Mouse (Mus musculus) lung, postnatal 0 days (tissue): ENCODE data around the gene Med12l. TPM values are rescaled to one million over a fixed set of nuclear protein-coding genes. Genes with fewer than 3 reads are reported as not detected.

Experiments used
- ATAC-seq: fragments of 200-750 bp; cut with Nextera tagmentation; 2 replicates; pipeline ENCODE4 v1.8.0; 2017; ENCODE audit warnings: moderate library complexity
- DNase-seq: peaks from one replicate; pipeline ENCODE4 v3.0.0-alpha.2; 2016; ENCODE audit warnings: low spot score
- H3K27ac ChIP-seq: fragments of 300-500 bp; sonication (generic); 2 replicates; pipeline ENCODE4 v1.5.1; 2014; ENCODE audit warnings: antibody characterized with exemption, mild to moderate bottlenecking, low read length, mixed read lengths
- H3K27me3 ChIP-seq: fragments of 300-500 bp; sonication (generic); replicated peaks from 2 replicates; pipeline ENCODE4 v1.6.1; 2014; ENCODE audit warnings: low read length, mixed read lengths; ENCODE audit not compliant: insufficient read depth
- H3K36me3 ChIP-seq: fragments of 300-500 bp; sonication (generic); 2 replicates; pipeline ENCODE4 v1.6.1; 2014; ENCODE audit warnings: low read length, mixed read lengths; ENCODE audit not compliant: insufficient read depth
- H3K4me1 ChIP-seq: fragments of 300-500 bp; sonication (generic); 2 replicates; pipeline ENCODE4 v1.6.1; 2014; ENCODE audit warnings: antibody characterized with exemption, low read depth, low read length, mixed read lengths; ENCODE audit not compliant: insufficient read depth
- H3K4me2 ChIP-seq: fragments of 300-500 bp; sonication (generic); replicated peaks from 2 replicates; pipeline ENCODE4 v1.6.1; 2014; ENCODE audit warnings: low read depth, mild to moderate bottlenecking, low read length, moderate library complexity, mixed read lengths
- H3K4me3 ChIP-seq: fragments of 300-500 bp; sonication (generic); 2 replicates; pipeline ENCODE4 v1.5.1; 2014; ENCODE audit warnings: low read depth, low read length
- H3K9ac ChIP-seq: fragments of 300-500 bp; sonication (generic); replicated peaks from 2 replicates; pipeline ENCODE4 v1.6.1; 2014; ENCODE audit warnings: low read depth, mild to moderate bottlenecking
- H3K9me3 ChIP-seq: fragments of 300-500 bp; sonication (generic); 2 replicates; pipeline ENCODE4 v1.6.1; 2016; ENCODE audit warnings: low read length, mixed read lengths
- CTCF ChIP-seq: IDR thresholded peaks from 2 replicates; pipeline ENCODE4 v1.5.1; 2016; ENCODE audit warnings: antibody characterized with exemption, mild to moderate bottlenecking
- EP300 ChIP-seq: IDR thresholded peaks from 2 replicates; pipeline ENCODE4 v1.6.1; 2016; ENCODE audit warnings: antibody characterized with exemption, mild to moderate bottlenecking, control low read depth
- WGBS: fragments of 180-500 bp; shearing (Covaris S2); extraction: QIAGEN DNeasy Blood & Tissue Kit; methylation state at CpG from one replicate; pipeline ENCODE4 v1.1.7; 2014; 5-methylcytosine and 5-hydroxymethylcytosine counted together
- polyA plus RNA-seq: library from polyadenylated mRNA; unstranded; fragments of >200 nt; fragmentation: Nextera tagmentation; extraction: Ambion mirVana; gene quantifications from 2 replicates; pipeline ENCODE4 v1.2.1, GENCODE M21; 2015

Med12l gene
- polyA plus RNA-seq, 1 experiment from 2014 or later = 0.27 TPM

DNA sequence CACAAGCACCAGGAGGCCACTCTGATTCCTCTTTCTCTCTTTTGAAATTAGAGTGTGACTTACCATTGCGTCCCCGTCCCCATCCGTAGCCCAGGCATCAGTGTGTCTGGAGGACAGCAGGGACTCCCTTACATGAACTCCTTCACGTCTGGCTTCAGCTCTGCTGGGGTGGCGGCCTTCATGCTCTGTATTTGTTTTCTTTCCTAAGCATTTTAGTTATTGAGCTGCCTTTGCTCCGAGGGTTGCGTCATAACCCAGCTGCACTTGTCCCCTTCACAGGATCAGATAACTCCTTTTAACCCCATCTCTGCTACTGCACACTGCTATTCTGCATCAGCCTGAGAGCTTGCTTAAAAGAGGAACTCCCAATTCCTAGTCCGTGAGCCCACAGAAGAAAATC lies 124.8 kb downstream of the Med12l start:
- ATAC-seq = peak; percentile 54
- Histone ChIP-seq H3K4me1 (0 out of 2 replicates have a peak, but pooled peaks cover 3% of the 10 kb centered on the region), H3K4me2 (peak overlapping the region; percentile 37; the same call in 1 of the 2 replicates), H3K36me3 (no peaks in the 10 kb centered on the region), H3K27me3 (no peaks in the 10 kb centered on the region), H3K9ac (no peak overlapping the region), H3K4me3 (peak overlapping the region; percentile 9; the same call in 1 of the 2 replicates), H3K9me3 (no peaks in the 10 kb centered on the region), H3K27ac (peak overlapping the region; percentile 48)
- TF ChIP-seq CTCF (no peak), EP300 (no peak)
- DNase-seq = peak; percentile 59
- WGBS = 27% methylated on average over 8 of the region's 8 CpGs

DNA sequence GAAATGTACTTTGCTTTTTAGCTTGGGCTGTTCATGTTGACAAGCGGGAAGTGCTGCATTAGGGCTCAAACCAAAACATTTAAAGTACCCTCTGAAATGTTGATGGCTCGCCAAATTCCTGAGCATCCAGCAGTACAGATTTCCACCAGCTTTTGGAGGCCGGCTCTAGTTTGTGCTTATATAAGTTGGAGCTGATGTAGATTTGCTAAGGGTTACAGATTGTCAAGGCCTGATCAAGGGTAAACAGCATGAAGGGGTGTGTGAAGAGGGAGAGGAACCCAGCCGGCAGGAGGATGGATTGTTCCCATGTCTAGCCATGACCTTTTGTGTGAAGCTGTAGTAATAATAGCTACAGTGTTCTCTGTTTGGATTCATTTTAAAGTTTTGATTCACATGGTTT lies 125.5 kb downstream of the Med12l start:
- TF ChIP-seq CTCF (no peak), EP300 (no peak)
- no peak overlapping the region for H3K4me3 ChIP-seq
- ATAC-seq (peak; percentile 75), DNase-seq (peak; percentile 29)
- H3K9me3 ChIP-seq = no peaks in the 10 kb centered on the region
- no peak overlapping the region for H3K9ac ChIP-seq
- no peaks in the 10 kb centered on the region for H3K36me3 ChIP-seq
- no peaks in the 10 kb centered on the region for H3K27me3 ChIP-seq
- 0 out of 2 replicates have a peak overlapping the region, but pooled peaks have one; percentile 37 for H3K4me2 ChIP-seq
- no peak overlapping the region for H3K27ac ChIP-seq
- WGBS = 23% methylated on average over 4 of the region's 4 CpGs
- H3K4me1 ChIP-seq = 0 out of 2 replicates have a peak, but pooled peaks cover 3% of the 10 kb centered on the region

DNA sequence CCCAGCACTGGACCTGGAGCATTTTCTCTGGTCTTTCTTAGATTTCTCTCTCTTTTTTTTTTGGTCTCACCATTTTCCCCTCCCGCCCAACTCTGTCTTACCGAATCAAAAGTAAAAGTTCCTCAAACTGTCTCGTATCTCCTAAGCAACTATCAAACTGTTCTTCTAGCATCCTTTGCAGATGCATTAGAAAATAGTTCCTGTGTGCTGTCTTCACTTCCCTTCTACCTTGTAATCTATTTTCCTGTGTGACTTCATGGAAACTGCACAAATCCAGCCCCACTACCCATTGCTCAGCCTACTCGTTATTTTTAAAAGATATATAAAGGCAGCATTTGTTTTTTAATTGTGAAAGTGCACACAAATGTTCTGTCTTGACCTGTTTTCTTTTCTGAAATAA lies 126.3 kb downstream of the Med12l start:
- ATAC-seq (no peak), DNase-seq (no peak)
- Histone ChIP-seq H3K4me2 (no peak overlapping the region), H3K9me3 (no peaks in the 10 kb centered on the region), H3K36me3 (no peaks in the 10 kb centered on the region), H3K4me3 (no peak overlapping the region), H3K9ac (no peak overlapping the region), H3K4me1 (0 out of 2 replicates have a peak, but pooled peaks cover 3% of the 10 kb centered on the region), H3K27ac (no peak overlapping the region), H3K27me3 (no peaks in the 10 kb centered on the region)
- WGBS = 82% methylated on average over 4 of the region's 4 CpGs
- TF ChIP-seq CTCF = no peak
- TF ChIP-seq EP300 = no peak

DNA sequence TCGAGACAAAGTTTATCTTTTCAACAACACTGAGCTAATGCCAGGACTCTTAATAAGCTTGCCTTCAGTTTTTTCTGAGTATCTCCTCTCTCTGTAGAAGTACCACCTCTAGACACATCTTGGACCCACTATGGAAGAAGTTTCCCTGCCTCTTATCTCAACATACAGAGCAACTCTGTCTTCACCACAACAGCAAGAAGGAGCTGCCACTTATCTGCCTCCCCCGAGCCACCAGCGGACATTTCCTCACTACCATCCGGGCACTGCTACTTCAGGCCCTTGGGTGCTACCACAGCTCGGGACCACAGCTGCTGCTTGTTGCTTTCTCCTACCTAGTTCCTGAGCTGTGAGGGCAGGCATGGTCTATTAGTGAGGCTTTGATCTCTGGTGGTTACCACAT lies 127.6 kb downstream of the Med12l start:
- Histone ChIP-seq H3K4me3 (no peak overlapping the region), H3K36me3 (no peaks in the 10 kb centered on the region), H3K9me3 (no peaks in the 10 kb centered on the region), H3K27me3 (no peaks in the 10 kb centered on the region), H3K4me1 (0 out of 2 replicates have a peak, but pooled peaks cover 3% of the 10 kb centered on the region), H3K9ac (no peak overlapping the region), H3K27ac (no peak overlapping the region), H3K4me2 (no peak overlapping the region)
- DNase-seq = no peak
- ATAC-seq = no peak
- WGBS = 39% methylated on average over 5 of the region's 5 CpGs
- TF ChIP-seq EP300 = no peak
- no peak for TF ChIP-seq CTCF

DNA sequence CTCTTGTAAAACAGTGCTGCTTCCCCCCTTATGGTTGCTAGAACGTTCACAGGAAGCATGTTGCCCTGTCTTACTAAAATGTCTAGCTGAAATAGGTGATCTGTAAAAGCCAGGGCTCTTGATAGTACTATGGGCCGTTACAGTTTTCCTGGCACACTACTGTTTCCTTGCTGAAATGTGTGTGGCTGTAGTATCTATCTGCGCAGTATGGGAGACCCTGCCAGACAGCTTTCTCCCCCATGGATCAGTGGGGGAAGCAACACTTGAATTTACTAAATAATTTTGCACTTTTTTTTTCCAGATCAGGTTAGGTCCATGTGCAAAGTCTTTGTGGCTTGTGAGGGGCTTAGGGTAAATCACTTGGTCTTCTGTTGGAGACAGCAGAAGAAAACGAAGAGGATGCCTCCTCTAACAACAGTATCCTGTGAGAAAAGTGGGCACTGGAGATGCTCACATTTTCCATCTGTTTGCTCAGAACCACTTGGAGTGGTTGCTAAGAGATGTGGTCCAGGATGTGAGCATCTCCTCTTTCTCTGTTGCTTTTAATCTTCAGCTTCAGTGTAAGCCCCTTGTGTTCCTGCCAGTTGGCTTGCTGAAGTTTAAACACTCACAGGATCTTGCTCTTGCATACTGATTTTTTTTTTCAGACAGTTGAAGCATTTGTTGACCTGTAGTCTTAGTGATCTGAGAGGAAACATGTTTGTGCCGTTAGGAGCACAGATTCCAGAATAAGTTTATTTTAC lies 130.5 kb downstream of the Med12l start:
- peak; percentile 36 for DNase-seq
- Histone ChIP-seq H3K27me3 (no peaks in the 10 kb centered on the region), H3K4me1 (no peaks in the 10 kb centered on the region), H3K4me3 (no peak overlapping the region), H3K4me2 (no peak overlapping the region), H3K9ac (no peak overlapping the region), H3K27ac (no peak overlapping the region), H3K36me3 (no peaks in the 10 kb centered on the region), H3K9me3 (no peaks in the 10 kb centered on the region)
- peak; percentile 27; the same call in 1 of the 2 replicates for ATAC-seq
- TF ChIP-seq EP300 = no peak
- TF ChIP-seq CTCF = no peak
- 51% methylated on average over 5 of the region's 5 CpGs for WGBS

DNA sequence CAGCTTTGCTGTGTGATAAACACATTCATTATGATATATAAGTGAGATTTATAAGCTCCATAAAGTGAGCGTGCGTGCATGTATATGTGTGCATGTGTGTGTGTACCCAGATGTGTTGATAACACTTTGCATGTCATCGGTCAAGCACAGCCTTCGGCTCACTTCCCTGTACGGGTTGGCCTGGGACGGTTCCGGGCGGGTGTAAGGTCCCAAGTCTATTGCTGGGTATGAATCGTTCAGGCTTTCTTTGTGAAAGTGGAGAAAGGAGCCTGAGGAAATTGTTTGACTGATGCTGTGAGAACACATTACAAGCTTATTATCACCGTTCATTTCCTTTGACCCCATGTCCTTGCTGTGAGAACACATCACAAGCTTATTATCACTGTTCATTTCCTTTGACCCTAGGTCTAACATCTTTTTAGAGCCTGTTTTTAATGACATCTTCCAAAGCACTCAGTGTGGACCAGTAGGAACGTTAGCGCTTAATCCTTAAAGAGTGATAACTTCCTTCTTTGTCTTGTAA lies 133.4 kb downstream of the Med12l start:
- no peak for ATAC-seq
- Histone ChIP-seq H3K27me3 (no peaks in the 10 kb centered on the region), H3K36me3 (no peaks in the 10 kb centered on the region), H3K27ac (no peak overlapping the region), H3K9ac (no peak overlapping the region), H3K4me3 (no peak overlapping the region), H3K9me3 (no peaks in the 10 kb centered on the region), H3K4me1 (no peaks in the 10 kb centered on the region; the same call in 1 of the 2 replicates), H3K4me2 (no peak overlapping the region)
- WGBS = 51% methylated on average over 12 of the region's 12 CpGs
- TF ChIP-seq CTCF (no peak), EP300 (no peak)
- no peak for DNase-seq
